Mouse (Mus musculus) liver, postnatal 0 days (tissue): Measurements from ENCODE around the gene Frmd4b.

Experiments
- CTCF ChIP-seq: sonication (generic); IDR thresholded peaks from 2 replicates; pipeline ENCODE4 v1.5.1; 2016; ENCODE audit warnings: antibody characterized with exemption, low read depth
- EP300 ChIP-seq: IDR thresholded peaks from 2 replicates; pipeline ENCODE4 v1.6.1; 2016; ENCODE audit warnings: antibody characterized with exemption, low read depth, mild to moderate bottlenecking

GRCm38 (mm10) chr6:97576565-97577346 lies 40.6 kb downstream of the Frmd4b start:
- TF ChIP-seq CTCF: no peak
- TF ChIP-seq EP300: no peak
